Mouse (Mus musculus): ENCODE data around the gene Rgs13.

Gene Rgs13

DNA sequence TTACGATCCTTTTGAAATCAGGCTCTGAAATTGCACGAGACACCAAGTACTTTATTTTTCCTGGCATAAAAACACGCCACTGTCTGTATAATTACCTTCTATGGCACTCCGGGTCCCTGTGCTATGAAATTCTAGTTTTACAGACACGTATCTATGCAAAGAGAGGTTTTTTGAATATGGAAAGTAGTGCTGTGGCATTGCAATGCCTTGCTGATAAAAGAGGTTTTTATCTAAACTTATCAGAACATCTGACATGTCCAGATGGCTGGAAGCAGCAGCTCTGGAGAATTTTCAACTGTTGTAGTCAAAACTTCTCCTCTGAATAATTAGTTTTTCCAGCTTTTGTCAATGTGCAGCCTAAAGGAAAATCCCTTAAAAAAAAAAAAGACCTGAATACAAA is at the start of gene Rgs13:
Gene Rgs13, minus strand, starts transcription at position 207 of the 400 bp plus-strand sequence.
- no peak for DNase-seq (ENCODE audit: low spot score)

DNA sequence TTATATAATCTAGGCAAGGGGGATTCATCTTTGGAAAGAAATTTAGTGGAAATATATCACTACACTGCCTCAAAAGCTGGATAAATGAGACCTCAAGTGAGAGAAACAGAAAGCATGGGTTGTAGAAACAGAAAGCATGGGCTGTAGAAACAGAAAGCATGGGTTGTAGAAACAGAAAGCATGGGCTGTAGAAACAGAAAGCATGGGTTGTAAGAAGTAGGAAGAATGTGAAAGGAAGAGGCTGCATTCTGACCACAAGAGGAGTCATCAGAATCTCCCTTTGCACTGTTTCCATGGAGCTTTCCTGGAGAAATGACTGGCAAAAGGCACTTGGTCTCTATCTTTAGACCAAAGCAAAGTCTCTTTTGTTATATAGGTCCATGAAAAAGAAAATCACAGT is 38.1 kb upstream of the Rgs13 start:
- DNase-seq (ENCODE audit: low spot score), result no peak

DNA sequence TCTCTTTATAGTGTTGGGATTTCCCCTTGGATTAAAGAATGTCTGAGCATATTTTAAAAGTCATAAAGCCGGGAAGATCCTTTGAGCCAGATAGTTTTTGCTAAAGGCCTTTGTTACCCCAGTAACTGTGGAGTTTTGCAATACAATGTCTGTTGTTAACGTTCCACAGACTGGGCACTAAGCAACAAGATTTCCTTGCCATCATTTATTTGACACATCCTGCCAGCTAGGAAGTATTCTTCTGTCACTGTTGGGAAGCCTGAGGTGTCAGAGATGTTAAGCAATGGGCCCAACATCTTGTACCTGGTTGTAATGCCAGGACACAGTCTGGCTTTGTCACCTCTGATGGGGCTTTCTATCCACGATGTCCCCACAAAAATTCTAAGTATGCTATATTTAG is 33.7 kb upstream of the Rgs13 start:
- DNase-seq (ENCODE audit: low spot score), result no peak

DNA sequence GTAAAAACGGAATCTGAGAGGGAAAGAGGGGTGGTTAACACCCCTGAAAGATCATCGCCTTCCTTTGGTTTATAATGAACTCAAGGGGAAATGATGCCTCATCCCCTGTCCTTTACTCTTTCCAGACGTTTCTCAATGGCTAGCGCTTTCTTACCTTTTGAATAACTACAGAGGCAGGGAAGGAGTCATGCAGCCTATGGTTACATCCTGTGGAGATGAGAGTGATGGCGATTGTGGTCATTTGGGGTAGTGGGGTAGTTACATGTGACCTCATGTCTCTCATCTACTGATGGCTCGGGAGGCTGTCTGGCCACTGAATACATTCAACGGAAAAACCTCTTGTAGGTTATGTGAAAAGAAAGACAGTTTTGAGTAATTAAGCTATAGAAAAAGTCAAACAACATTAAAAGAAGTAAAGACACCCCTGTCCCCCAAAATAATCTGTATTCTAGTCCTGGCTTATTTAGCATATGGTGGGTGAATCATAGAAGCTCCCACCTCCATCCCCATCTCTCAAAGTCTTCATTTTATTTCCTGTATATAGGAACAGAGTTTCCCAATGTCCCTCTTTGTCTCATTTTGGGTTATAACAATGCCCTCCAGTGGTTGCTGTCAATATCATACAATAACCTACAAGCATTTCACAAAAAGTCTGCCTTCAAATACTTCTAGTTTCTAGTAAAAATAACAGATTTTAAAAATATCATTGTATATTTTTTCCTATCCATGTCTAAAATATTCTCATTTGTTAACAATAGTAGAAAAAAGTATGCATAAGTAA is 29.3 kb upstream of the Rgs13 start:
- DNase-seq (ENCODE audit: low spot score), result no peak

DNA sequence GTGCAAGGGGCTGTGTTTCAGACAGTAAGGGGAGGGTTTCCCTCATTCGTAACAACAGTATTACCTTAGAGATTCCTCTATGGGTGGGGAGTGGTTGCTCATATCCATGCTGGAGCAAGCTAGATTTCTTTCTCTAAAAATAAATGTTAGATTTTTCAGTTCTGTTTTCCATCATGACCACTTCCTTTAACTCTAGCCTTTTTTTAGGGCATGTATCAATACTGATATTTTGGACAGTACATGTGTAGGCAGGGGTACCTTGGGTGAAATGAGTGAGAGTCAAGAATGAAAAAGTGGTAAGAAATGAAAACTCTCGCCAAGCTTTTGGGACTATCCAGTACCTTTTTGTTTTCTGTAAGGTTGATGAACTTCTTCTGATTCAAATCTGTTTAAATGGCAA is 27.6 kb upstream of the Rgs13 start:
- DNase-seq (ENCODE audit: low spot score), result no peak

DNA sequence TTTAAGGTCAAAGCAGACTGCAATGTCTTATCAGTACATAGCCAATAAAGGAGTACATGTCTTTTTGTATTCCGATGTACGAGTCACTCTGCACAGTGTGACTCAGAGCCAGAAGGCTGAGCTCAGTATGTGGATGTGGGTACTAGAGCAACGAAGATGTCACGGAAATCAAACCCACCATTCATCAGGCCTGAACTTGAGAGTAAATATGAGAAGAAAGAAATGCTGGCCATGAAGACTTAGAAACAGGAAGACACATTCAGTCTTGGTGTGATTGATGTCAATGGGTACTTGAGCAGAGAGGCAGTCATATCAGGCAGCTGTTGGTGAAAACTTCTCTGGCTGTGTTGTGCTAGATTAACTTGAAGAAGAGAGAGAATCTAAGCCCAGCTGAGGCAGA is 25.8 kb upstream of the Rgs13 start:
- DNase-seq (ENCODE audit: low spot score), result no peak

DNA sequence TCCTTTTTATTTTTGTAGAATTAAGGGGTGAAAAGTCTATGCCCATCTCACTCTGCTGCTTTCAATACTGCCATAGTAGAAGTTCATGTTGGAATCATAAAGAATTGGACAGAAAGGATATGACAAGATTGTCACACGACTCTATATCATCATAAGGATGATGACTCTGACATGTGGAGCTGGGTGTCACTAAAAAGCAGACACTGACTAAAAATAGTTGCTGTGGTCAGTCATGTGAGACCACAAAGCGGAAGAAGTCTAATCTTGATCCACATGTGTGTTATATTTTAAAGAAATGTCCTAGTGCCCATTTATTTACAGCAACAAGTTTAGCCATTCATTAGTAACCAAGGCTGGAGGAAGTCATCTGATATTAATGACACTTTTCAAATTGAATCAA is 23.3 kb upstream of the Rgs13 start:
- no peak for DNase-seq (ENCODE audit: low spot score)

DNA sequence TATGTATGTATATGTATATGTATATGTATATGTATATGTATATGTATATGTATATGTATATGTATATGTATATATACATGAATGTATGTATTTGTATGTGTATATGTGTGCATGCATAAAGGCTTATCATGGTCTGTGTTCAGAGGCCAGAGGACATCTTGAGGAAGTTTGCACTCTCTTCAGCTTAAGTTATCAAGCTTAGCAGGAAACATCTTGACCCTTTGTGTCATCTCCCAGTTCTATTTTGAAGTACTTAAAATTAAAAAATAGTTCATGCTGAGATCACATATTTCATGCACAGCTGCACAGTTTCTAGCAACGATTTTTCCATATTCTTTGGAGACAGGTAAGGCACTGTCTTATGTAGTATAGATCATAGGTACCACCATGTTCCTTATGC is 22.4 kb upstream of the Rgs13 start:
- no peak for DNase-seq (ENCODE audit: low spot score)

DNA sequence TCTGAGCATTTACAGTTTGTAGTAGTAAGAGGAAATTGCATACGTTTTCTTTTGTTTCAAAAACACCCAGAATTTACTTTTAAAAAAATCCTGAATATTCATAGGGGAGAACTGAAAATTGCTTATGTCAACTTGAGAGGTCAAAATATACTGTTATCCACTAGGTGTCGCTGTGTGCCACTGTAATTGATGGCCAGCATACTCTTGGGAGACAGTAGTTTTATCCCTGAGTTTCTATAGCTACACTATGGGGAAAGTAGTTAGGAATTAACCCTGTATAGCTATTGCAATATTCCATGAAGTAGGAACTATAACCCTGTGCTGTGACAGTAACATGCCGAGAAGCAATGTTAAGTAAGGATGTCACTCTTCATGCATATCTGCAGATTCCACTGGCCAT is 20.5 kb upstream of the Rgs13 start:
- no peak for DNase-seq (ENCODE audit: low spot score)

DNA sequence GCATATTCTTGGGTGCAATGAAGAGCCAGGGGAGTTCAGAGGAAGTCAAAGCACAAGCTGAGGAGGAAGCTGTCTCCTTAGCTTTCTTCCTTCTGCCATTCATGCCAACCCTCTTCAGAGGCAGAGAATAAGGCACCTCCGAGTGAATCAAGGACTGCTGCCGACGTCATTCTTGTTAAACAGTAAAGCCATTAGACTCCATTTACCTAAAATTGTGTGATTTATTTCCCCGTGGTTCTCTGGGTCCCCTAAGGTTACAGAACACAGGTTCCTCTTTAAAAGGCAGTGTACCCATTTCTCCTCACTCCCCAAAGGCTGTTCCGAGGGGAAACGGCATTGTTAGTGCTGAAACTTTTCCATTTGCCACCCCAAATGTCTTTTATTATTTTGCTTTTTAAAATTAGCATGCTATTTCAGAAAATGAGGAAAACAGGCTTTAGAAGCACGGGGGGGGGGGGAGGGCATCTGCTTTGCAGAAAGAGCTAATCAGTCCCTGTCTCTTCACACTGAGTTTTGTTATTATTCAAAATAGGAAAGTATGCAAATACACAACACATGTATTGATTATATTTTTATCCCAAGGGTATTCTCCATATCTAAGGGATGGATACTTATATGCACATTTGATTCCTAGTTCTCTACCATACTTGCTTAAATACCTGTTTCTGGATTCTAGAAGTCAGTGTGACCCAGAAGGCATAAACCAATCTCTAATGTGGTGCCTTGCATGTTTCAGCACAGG is 9.7 kb upstream of the Rgs13 start:
- DNase-seq (ENCODE audit: low spot score), result no peak

DNA sequence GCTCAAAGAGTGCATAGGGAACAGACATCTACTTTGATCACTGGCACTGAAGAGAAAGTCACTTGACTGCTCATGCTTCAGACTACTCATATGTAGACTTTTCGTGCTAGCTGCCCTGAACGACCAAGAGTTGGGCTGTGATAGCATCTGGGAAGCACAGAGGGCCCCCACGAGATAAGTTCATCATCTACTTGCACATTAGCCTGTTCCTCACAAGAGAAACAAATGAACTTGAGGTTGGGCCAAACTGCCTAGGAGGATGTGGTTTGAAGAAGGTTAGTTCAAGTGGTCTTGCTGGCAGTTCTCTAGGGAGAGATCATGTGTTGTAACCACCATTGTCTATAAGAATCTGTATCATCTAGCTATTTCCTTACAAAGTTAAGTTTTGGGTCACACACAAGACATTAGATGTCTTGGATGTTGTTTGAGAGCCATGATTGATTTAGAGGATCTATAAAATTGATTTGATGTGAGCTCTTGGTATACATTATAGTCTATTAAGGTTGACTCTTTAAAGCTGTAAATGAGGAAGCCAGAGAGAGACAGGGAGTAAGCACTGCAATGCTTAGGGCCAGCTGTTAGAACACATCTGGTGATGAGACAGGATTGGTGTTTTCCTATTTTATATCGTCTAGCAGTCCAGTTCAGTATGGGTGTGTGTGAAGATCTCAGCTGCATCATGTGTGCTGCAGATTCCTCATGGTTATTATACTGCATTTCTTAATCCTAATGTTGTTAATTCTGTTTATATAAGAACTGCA is 8.0 kb upstream of the Rgs13 start:
- DNase-seq (ENCODE audit: low spot score), result no peak

DNA sequence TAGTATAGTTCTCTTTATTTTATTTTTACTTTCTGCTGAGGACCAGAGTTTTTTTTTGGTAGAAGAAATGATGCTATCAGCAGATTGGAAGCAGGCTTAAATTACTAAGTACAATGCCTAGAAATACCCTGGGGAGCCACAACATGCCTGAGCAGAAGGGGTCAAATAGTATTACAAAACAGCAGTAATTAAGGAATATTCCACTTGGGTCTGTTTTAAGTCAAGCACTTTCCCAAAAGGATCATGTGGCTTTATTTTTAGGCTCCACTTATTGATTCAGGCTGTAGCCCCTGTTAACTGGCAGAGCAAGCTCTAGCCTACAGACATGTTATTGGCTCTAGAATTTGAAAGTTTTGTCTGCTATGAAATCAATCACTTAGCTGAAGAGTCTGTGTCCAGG is 6.5 kb upstream of the Rgs13 start:
- no peak for DNase-seq (ENCODE audit: low spot score)

DNA sequence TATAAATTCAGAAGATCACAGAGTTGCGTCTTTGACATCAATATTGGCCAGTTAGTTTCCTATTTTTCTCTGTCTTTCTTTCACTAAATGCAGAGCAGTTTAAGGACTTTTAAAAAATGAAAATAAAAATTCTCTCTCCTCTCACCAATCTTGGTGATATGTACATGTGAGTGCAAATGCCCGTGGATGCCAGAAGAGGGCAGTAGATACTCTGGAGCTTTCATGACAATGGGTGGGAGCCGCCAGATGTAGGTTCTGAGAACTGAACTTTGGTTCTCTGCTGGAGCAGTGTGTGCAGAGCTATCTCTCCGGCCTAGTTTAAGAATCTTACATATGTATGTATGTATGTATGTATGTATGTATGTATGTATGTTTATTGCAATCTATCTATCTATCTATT is 2.4 kb upstream of the Rgs13 start:
- DNase-seq (ENCODE audit: low spot score), result no peak

DNA sequence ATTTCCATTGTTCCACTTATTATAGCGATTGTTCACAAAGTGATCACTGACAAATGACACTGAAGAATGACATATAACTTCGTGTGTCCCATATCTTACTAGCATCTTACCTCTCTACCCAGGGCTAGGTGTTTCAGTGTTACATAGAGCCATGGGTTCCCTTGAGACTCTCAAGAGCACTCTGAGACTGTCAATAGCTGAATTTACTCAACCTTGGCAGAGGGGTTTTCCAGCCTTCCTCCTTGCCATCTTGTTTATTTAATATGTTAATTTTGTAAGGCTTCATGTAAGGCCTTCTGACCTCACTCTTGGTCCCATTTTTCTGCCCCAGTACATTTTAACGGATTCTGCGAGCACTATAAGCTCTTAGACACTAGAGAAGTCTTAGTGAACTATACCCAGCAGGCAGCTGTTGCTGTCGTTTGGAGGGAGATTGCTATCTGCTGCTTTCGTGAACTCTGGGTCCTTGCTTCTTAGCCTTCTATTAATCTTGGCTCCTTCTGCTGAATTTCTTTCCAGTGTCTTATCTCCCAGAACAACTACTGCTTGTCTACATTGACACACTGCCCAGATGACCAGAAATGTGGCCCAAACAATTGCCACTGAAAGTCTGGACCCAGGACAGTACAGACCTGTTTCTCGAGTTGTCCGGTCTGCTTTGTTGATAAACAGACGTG is 1.2 kb upstream of the Rgs13 start:
- no peak for DNase-seq (ENCODE audit: low spot score)

DNA sequence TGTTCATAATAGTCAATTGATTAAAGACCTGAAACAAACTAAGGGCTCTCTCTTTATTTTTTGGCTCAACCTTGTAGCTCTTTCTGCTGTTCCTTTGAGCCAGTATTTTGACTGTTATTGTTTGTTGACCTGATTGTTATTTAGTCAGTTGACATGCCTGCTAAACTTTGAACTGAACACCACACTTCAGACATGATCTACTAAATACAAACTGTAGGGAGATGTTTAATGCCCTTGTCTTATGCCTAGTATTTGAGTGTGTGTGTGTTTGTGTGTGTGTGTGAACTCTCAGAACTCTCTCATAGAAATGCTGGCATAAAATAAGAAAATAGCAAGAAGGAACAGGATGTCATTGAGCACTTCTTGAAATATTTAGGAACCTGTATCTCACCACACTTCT is 448 bp upstream of the Rgs13 start:
- DNase-seq (ENCODE audit: low spot score), result no peak

DNA sequence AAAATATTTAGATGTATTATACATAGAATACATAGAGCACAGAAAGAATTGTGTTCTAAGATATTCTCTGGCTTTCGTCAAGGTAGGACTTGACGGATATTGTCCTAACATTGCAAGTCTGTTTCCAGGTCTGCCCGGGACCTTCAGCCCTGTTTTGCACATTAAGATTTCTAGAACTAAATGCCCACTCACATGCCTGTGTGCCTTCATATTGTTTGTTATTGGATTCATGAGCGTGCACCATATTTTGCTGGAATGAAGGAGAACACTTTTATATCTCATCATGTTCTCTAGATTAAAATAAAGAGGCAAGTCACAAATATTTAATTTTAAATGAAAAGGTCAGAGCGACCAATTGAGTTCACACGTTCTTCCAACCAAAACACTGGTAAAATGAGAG is 2.4 kb downstream of the Rgs13 start:
- no peak for DNase-seq (ENCODE audit: low spot score)

DNA sequence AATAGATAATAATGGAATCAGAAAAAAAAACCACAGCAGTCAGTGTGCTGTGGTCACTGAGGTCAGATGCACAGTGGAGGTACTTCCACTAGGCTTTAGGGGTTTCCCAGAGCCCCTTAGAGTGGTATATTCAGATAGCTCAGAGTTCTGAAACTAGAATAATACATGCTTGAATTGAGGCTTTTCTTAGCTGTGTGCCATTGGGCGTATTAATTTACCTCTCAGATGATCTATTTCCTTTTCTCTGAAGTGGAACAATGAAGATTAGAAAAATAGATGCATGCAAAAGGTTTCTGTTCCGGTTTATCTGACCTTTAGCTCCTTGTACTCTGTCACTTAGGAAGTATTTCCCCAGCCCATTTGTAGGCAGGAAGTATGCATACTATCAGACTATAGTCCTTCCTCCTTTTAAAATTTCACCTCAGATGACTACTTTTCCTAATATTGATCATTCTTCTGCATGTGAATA is 3.6 kb downstream of the Rgs13 start:
- no peak for DNase-seq (ENCODE audit: low spot score)

DNA sequence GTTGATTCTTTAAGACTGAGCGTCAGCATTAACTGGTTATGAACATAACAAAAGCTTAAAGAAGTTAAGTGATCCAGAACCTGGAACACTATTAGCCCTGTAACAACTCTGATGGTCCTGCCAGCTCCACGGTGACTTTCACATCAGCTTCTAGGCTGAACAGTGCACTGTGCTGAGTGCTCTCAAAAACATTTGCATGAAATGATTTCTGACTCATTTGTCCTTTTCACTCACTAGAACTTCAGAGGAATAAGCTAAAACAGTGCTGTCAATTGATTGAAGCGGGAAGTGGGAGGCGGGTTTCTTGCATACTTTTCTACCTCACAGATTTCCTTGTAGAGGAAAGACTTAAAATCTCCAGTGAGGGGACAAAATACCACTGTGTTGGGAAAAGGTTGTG is 8.3 kb downstream of the Rgs13 start:
- no peak for DNase-seq (ENCODE audit: low spot score)

DNA sequence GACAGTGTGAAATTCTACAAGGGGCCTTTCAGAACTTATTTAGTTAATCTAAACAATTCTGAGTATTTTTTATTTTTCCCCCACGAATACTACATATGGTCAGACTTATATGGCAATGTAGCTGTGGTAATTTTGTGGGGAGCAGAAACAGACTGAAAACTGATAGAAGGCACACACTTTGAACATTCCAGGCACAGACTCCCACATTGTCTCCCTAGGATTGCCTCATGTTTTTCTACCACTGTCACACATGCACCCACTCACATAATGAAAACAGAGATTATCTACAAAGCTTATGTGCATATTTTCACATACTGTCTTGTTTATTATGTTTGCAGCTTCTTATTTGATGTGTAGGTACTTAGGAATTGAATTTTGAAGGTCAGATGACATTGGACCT is 9.4 kb downstream of the Rgs13 start:
- DNase-seq (ENCODE audit: low spot score), result no peak

DNA sequence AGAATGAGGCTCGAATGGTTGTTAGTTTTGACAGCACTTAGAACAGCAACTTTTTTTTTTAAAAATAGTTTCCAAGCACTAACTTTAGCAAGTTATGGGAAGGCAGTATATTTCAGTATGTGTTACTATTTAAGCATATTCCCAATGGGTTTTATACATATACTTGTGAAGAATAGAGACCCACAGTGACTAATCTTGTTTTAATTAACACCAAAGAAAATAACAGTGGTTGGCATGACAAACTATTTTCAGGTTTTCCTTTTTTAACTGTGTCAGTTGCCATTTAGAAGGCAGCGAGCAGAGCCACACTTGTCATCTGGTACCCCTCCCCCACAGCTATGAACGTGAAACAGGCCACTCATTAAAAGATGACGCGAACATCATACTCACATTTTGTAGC is 10.3 kb downstream of the Rgs13 start:
- DNase-seq (ENCODE audit: low spot score), result no peak

DNA sequence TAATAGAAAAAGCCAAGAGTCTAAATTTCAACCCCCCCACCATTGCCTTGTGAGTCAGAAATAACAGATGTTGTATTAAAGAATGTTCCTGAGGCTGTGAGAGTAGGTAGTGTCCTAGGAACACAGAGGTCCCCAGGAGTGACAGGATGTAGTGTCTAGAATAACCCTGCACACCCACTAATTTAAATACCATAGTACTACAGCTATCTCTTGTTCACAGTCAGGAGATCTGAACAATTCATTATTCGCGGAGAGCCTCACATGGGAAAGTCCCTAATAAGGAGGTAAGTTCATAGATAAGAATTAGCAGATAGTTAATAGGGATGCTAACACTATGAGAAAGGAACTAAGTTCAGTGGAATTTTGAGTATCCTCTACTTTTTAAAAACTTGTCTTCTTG is 10.9 kb downstream of the Rgs13 start:
- no peak for DNase-seq (ENCODE audit: low spot score)

DNA sequence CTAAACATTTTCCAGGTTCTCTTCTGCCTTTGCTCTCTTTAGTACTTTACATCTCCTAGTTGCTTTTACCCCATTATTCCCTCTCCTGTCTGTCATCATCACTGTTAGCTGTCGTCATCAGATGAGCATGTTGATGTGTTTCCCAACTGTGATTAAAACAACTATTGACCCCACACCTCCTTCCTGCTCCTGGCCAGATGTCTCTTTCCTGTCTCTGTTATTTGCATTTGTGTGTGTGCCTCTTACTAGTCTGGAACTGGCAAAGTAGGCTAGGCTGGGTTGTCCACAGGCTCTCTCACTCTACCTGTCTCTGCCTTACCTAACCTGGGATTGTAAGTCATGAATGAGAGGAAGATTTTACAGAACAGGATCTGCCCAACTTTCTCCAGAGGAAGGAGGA is 24.6 kb downstream of the Rgs13 start:
- DNase-seq (ENCODE audit: low spot score), result no peak

DNA sequence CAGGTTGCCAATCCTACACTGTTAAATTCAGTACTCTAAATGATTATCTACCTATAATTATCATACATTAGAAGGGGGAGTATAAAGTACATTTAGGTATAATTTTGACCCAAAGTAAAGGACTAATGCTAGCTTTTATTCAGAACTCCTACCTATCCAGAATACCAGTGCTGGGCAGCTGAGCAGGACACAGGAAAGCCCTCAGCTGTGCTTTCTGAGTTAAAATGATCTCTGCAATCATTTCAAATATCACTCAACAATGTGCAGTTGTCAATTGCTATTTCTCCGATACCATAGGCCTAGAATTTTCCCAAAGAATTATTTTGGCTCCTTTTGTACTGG is 25.0 kb downstream of the Rgs13 start:
- DNase-seq (ENCODE audit: low spot score), result no peak
